Mouse (Mus musculus) intestine, postnatal 0 days (tissue): ENCODE measurements around the gene Cd177. TPM values are rescaled to one million over a fixed set of nuclear protein-coding genes. Genes with fewer than 3 reads are reported as not detected.
"Not testable (repeated sequence)": the region's sequence is repeated elsewhere in the genome, so short reads cannot be mapped to it uniquely, and the experiment has no call there.

Experiments used
- ATAC-seq: fragments of 200-750 bp; cut with Nextera tagmentation; 2 replicates; pipeline ENCODE4 v1.8.0; 2017; ENCODE audit warnings: mild to moderate bottlenecking, moderate TSS enrichment, moderate library complexity
- H3K27ac ChIP-seq: fragments of 300-500 bp; sonication (generic); 2 replicates; pipeline ENCODE4 v1.5.1; 2014; ENCODE audit warnings: mild to moderate bottlenecking, low read depth, low read length, moderate library complexity
- H3K27me3 ChIP-seq: fragments of 300-500 bp; sonication (generic); replicated peaks from 2 replicates; pipeline ENCODE4 v1.6.1; 2014; ENCODE audit warnings: low read length, mixed read lengths; ENCODE audit not compliant: control insufficient read depth, insufficient read depth
- H3K36me3 ChIP-seq: fragments of 300-500 bp; sonication (generic); 2 replicates; pipeline ENCODE4 v1.6.1; 2014; ENCODE audit warnings: mild to moderate bottlenecking, moderate library complexity; ENCODE audit not compliant: control insufficient read depth, insufficient read depth
- H3K4me1 ChIP-seq: fragments of 300-500 bp; sonication (generic); replicated peaks from 2 replicates; pipeline ENCODE4 v1.6.1; 2014; ENCODE audit warnings: antibody characterized with exemption, low read length, mixed read lengths; ENCODE audit not compliant: control insufficient read depth, insufficient read depth
- H3K4me2 ChIP-seq: fragments of 300-500 bp; sonication (generic); replicated peaks from 2 replicates; pipeline ENCODE4 v1.6.1; 2014; ENCODE audit warnings: low read depth, mild to moderate bottlenecking, moderate library complexity
- H3K4me3 ChIP-seq: fragments of 300-500 bp; sonication (generic); 2 replicates; pipeline ENCODE4 v1.5.1; 2014; ENCODE audit warnings: low read depth, low read length
- H3K9ac ChIP-seq: fragments of 300-500 bp; sonication (generic); 2 replicates; pipeline ENCODE4 v1.6.1; 2014; ENCODE audit warnings: mild to moderate bottlenecking, low read depth, low read length
- H3K9me3 ChIP-seq: fragments of 300-500 bp; sonication (generic); 2 replicates; pipeline ENCODE4 v1.6.1; 2016; ENCODE audit warnings: mixed run types; ENCODE audit not compliant: control insufficient read depth
- CTCF ChIP-seq: sonication (generic); IDR thresholded peaks from 2 replicates; pipeline ENCODE4 v1.5.1; 2016; ENCODE audit warnings: low read depth, mild to moderate bottlenecking, control low read depth, antibody characterized with exemption, moderate library complexity
- WGBS: fragments of 180-500 bp; shearing (Covaris S2); extraction: QIAGEN DNeasy Blood & Tissue Kit; methylation state at CpG from one replicate; pipeline ENCODE4 v1.1.7; 2014; 5-methylcytosine and 5-hydroxymethylcytosine counted together
- polyA plus RNA-seq: library from polyadenylated mRNA; unstranded; fragments of >200 nt; fragmentation: Nextera tagmentation; extraction: Ambion mirVana; gene quantifications from 2 replicates; pipeline ENCODE4 v1.2.1, GENCODE M21; 2015

Gene Cd177
- 0.69 and 1.1 TPM in 2 replicates for polyA plus RNA-seq

GRCm38 (mm10) chr7:24760211-24760610 lies at the start of gene Cd177:
TSS of gene Cd177 (minus strand) at chr7:24760311.
- Histone ChIP-seq H3K36me3 (no peaks in the 10 kb centered on the region), H3K4me3 (no peak within 1 kb of the TSS), H3K4me2 (no peak within 1 kb of the TSS), H3K4me1 (no peaks in the 10 kb centered on the region), H3K27ac (no peak within 1 kb of the TSS), H3K9me3 (no peaks in the 10 kb centered on the region), H3K9ac (no peak within 1 kb of the TSS), H3K27me3 (no peaks in the 10 kb centered on the region)
- 42% methylated on average over 6 of the region's 6 CpGs for WGBS
- no peak for ATAC-seq
- TF ChIP-seq CTCF = no peak

DNA sequence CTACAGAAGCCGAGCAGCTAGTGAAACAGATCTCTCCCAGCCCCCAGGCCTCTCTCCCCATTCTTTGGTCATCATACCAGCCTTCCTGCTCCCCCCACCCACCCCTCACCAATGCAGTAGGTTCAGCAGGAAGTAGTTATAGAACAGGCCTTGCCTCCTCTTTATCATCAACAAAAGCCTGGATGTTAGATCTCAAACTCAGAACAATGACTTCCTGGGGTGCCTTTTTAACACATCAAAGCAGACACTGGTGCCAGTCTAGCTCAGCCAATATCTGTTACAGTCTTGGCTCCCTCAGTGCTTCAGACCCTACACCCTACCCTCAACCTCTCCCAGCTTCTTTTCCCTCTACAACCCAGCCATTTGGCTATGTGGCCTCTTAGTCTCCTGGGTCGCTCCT lies 48.9 kb upstream of the Cd177 start:
- Histone ChIP-seq H3K4me2 (no peak overlapping the region), H3K4me1 (no peaks in the 10 kb centered on the region), H3K27ac (no peak overlapping the region), H3K27me3 (no peaks in the 10 kb centered on the region), H3K9ac (no peak overlapping the region), H3K4me3 (no peak overlapping the region), H3K36me3 (no peaks in the 10 kb centered on the region), H3K9me3 (no peaks in the 10 kb centered on the region)
- ATAC-seq = no peak
- TF ChIP-seq CTCF = no peak
- WGBS = 52% methylated on average over 2 of the region's 2 CpGs

- Histone ChIP-seq H3K27ac (no peak overlapping the region), H3K4me2 (no peak overlapping the region), H3K9ac (no peak overlapping the region), H3K4me1 (no peaks in the 10 kb centered on the region), H3K9me3 (no peaks in the 10 kb centered on the region), H3K27me3 (no peaks in the 10 kb centered on the region), H3K4me3 (no peak overlapping the region), H3K36me3 (no peaks in the 10 kb centered on the region)
- WGBS = 47% methylated on average over 6 of the region's 6 CpGs
- no peak for ATAC-seq
- no peak for TF ChIP-seq CTCF
Observed at GRCm38 (mm10) chr7:24804826-24805225, 44.7 kb upstream of the Cd177 start.

- Histone ChIP-seq H3K4me1 (no peaks in the 10 kb centered on the region), H3K27me3 (no peaks in the 10 kb centered on the region), H3K4me2 (no peak overlapping the region), H3K27ac (no peak overlapping the region), H3K9ac (no peak overlapping the region), H3K4me3 (no peak overlapping the region), H3K9me3 (no peaks in the 10 kb centered on the region), H3K36me3 (no peaks in the 10 kb centered on the region)
- ATAC-seq = no peak
- 66% methylated on average over 7 of the region's 7 CpGs for WGBS
- no peak for TF ChIP-seq CTCF
Observed at GRCm38 (mm10) chr7:24802149-24802767, 42.1 kb upstream of the Cd177 start.

DNA sequence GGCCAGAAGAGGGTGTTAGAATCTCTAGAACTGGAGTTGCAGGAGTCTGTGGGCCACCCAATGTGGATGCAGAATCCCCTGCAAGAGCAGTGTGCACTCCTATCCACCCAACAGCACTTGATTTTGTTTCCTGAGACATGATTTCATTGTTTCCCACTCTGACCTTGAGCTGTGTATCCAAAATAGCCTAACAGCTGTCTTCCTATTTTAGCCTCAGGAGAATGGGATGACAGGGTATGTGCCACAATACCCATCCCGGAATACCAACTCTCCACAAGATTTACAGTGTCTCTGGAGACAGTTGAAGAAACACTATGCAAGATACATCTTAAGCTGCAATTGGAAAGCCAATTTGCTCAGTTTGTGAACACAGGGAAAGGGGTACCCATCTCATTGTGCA lies 37.8 kb upstream of the Cd177 start:
- H3K4me3 ChIP-seq = no peak overlapping the region
- no peak for ATAC-seq
- TF ChIP-seq CTCF = no peak
- H3K4me2 ChIP-seq = no peak overlapping the region
- H3K27me3 ChIP-seq = no peaks in the 10 kb centered on the region
- WGBS = 90% methylated on average over 1 of the region's 1 CpGs
- H3K9me3 ChIP-seq = no peaks in the 10 kb centered on the region
- H3K9ac ChIP-seq = no peak overlapping the region
- no peaks in the 10 kb centered on the region for H3K36me3 ChIP-seq
- no peaks in the 10 kb centered on the region for H3K4me1 ChIP-seq
- H3K27ac ChIP-seq = no peak overlapping the region

- not testable (repeated sequence) for H3K36me3 ChIP-seq, H3K27ac ChIP-seq, H3K9ac ChIP-seq, ATAC-seq, H3K4me1 ChIP-seq, H3K9me3 ChIP-seq, H3K4me3 ChIP-seq, H3K27me3 ChIP-seq, H3K4me2 ChIP-seq
- 35% methylated on average over 4 of the region's 4 CpGs for WGBS
Observed at GRCm38 (mm10) chr7:24776918-24777317, 16.8 kb upstream of the Cd177 start, which contains the start of gene Ceacam10. TSS of gene Ceacam10 (plus strand) at chr7:24777206.

GRCm38 (mm10) chr7:24776145-24776544 lies 16.0 kb upstream of the Cd177 start:
- TF ChIP-seq CTCF = no peak
- Histone ChIP-seq H3K4me1 (no peaks in the 10 kb centered on the region), H3K4me3 (no peak overlapping the region), H3K27ac (no peak overlapping the region), H3K36me3 (no peaks in the 10 kb centered on the region), H3K27me3 (no peaks in the 10 kb centered on the region), H3K9me3 (no peaks in the 10 kb centered on the region), H3K9ac (no peak overlapping the region), H3K4me2 (no peak overlapping the region)
- WGBS = 76% methylated on average over 2 of the region's 2 CpGs
- no peak for ATAC-seq
